Mouse (Mus musculus): ENCODE measurements at regions not wholly inside any gene's neighbourhood (a gene's known extent, or its start where the extent isn't known, plus 50 kb on each side); places are given as distances from the start of the nearest gene placed in this dataset.

- no peak for DNase-seq
Measured at GRCm38 (mm10) chrX:158920217-158920616, 289.9 kb upstream of the Rps6ka3 start.

- no peak for DNase-seq
Measured at GRCm38 (mm10) chrX:158921424-158921823, 288.7 kb upstream of the Rps6ka3 start.

GRCm38 (mm10) chrX:158921838-158922450 is 288.2 kb upstream of the Rps6ka3 start:
- peak; percentile 67 for DNase-seq

GRCm38 (mm10) chrX:158923081-158923561 is 287.0 kb upstream of the Rps6ka3 start:
- peak; percentile 4 for DNase-seq

GRCm38 (mm10) chrX:158923657-158924489 is 286.2 kb upstream of the Rps6ka3 start:
- DNase-seq: no peak

GRCm38 (mm10) chrX:158924490-158925398 is 285.4 kb upstream of the Rps6ka3 start:
- peak; percentile 19 for DNase-seq

- DNase-seq: no peak
Measured at GRCm38 (mm10) chrX:158931864-158932263, 278.2 kb upstream of the Rps6ka3 start.

- no peak for DNase-seq
Measured at GRCm38 (mm10) chrX:158947191-158947590, 262.9 kb upstream of the Rps6ka3 start.

- DNase-seq: peak; percentile 32
Measured at GRCm38 (mm10) chrX:158971726-158972125, 238.4 kb upstream of the Rps6ka3 start.

- no peak for DNase-seq
Measured at GRCm38 (mm10) chrX:158976648-158977047, 233.5 kb upstream of the Rps6ka3 start.

- DNase-seq: no peak
Measured at GRCm38 (mm10) chrX:158984721-158985120, 225.4 kb upstream of the Rps6ka3 start.

- no peak for DNase-seq
Measured at GRCm38 (mm10) chrX:158987676-158988075, 222.4 kb upstream of the Rps6ka3 start.

- DNase-seq: no peak
Measured at GRCm38 (mm10) chrX:159018955-159019354, 191.2 kb upstream of the Rps6ka3 start.

- peak; percentile 50 for DNase-seq
Measured at GRCm38 (mm10) chrX:159026311-159026710, 183.8 kb upstream of the Rps6ka3 start.

- no peak for DNase-seq
Measured at GRCm38 (mm10) chrX:159031927-159032326, 178.2 kb upstream of the Rps6ka3 start.

- peak; percentile 74 for DNase-seq
Measured at GRCm38 (mm10) chrX:159043432-159043831, 166.7 kb upstream of the Rps6ka3 start.

GRCm38 (mm10) chrX:159047876-159048275 is 162.2 kb upstream of the Rps6ka3 start:
- no peak for DNase-seq

- no peak for DNase-seq
Measured at GRCm38 (mm10) chrX:159055689-159056461, 154.2 kb upstream of the Rps6ka3 start.

GRCm38 (mm10) chrX:159056462-159056805 is 153.7 kb upstream of the Rps6ka3 start:
- no peak for DNase-seq

- no peak for DNase-seq
Measured at GRCm38 (mm10) chrX:159058931-159059330, 151.2 kb upstream of the Rps6ka3 start.

- DNase-seq: no peak
Measured at GRCm38 (mm10) chrX:159061322-159061721, 148.8 kb upstream of the Rps6ka3 start.

GRCm38 (mm10) chrX:159066212-159066611 is 143.9 kb upstream of the Rps6ka3 start:
- no peak for DNase-seq
